Mouse (Mus musculus) bone marrow macrophage, adult 2 months (primary cell): ENCODE results near the gene Rere.

Experiments used
- CTCF ChIP-seq: IDR thresholded peaks from 2 replicates; pipeline ENCODE4 v1.5.1; 2012; ENCODE audit warnings: low read depth, mild to moderate bottlenecking, low read length, moderate library complexity
- POLR2A ChIP-seq: IDR thresholded peaks from 2 replicates; pipeline ENCODE4 v1.6.1; 2012; ENCODE audit warnings: mild to moderate bottlenecking, low read depth, low read length, borderline replicate concordance

- TF ChIP-seq CTCF (no peak), POLR2A (no peak)
These were observed 317.2 kb downstream of the Rere start for GRCm38 (mm10) chr4:150598686-150599085.
